Mouse (Mus musculus) bone marrow macrophage, adult 2 months (primary cell): ENCODE measurements at regions not wholly inside any gene's neighbourhood (a gene's known extent, or its start where the extent isn't known, plus 50 kb on each side); places are given as distances from the start of the nearest gene placed in this dataset.

Source experiments
- CTCF ChIP-seq: IDR thresholded peaks from 2 replicates; pipeline ENCODE4 v1.5.1; 2012; ENCODE audit warnings: low read depth, mild to moderate bottlenecking, low read length, moderate library complexity
- POLR2A ChIP-seq: IDR thresholded peaks from 2 replicates; pipeline ENCODE4 v1.6.1; 2012; ENCODE audit warnings: mild to moderate bottlenecking, low read depth, low read length, borderline replicate concordance

DNA sequence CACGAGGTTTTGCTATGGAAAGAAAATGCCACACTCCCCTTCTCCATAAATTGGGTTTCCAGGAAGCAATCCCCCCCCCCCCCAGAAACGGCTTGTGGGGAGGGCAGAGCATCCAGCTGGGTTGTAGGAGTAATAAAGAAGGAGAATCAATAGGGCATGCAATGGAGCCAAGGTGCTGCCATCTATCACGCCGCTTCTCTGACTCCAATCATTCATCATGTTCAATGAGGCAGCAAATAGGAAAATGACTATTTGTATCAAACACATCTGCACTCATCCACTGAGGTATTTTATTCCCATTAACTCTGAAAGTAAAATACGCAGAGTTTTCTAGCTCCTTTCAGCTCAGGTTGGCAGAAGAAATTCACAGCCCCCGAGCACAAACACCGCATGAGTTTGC is 103.5 kb upstream of the Tbca start:
- TF ChIP-seq CTCF, result no peak
- no peak for TF ChIP-seq POLR2A
